Mouse (Mus musculus): ENCODE data around the gene Zfp523.

DNA sequence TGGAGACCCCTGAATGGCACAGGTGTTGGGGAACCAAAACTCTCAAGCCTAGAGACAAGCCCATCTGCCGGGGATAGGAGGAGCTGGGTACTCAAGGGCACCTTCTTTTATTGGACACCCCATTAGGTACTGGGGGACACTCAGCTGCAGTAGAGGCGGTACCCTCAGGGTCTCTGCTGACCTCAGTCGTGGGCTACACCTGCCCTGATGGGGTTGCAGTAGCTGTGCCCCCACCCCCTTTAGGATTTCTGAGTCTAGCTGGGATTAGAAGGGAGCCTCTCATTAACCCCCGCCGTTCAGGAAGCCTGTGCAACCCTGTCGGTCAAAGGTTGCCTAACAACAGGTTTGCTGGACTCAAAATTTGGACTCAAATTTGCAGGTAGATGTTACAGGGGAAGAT, 32.7 kb upstream of the Zfp523 start:
- TF ChIP-seq CTCF (IDR thresholded peaks at IDR 0.05; ENCODE audit: low read depth, low read length), result no peak
- TF ChIP-seq POLR2A (IDR thresholded peaks at IDR 0.05; ENCODE audit: borderline replicate concordance, low read depth, low read length), result no peak
